Mouse (Mus musculus): Measurements from ENCODE around the gene Tm4sf5.

Tm4sf5 gene

DNA sequence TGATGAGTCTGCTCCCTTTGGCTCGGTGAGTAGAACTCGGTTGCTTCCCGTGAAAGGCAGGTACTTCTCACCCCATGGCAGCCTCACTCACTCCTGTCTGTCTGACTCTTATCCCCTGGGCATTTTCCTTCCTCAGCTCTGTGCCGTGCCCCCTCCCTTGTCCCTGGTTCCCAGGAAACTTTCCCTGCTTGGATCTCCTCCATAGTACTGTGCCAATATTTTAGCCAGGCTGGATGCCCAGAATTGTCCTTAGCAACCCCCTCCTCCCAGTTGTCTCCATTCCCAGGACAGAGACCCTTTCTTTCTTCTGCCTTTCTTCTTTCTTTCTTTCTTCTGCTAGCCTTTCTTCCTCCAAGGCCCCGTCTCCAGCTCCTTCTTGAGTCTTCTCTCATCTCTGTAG lies 36.4 kb downstream of the Tm4sf5 start:
- no peak for DNase-seq (ENCODE audit: low spot score in 2 of 2)

GRCm38 (mm10) chr11:70544496-70544895 lies 39.5 kb downstream of the Tm4sf5 start:
- DNase-seq (ENCODE audit: low spot score in 2 of 2), result no peak

- no peak for DNase-seq (ENCODE audit: low spot score in 2 of 2)
Observed at GRCm38 (mm10) chr11:70551526-70551925, 46.5 kb downstream of the Tm4sf5 start.

DNA sequence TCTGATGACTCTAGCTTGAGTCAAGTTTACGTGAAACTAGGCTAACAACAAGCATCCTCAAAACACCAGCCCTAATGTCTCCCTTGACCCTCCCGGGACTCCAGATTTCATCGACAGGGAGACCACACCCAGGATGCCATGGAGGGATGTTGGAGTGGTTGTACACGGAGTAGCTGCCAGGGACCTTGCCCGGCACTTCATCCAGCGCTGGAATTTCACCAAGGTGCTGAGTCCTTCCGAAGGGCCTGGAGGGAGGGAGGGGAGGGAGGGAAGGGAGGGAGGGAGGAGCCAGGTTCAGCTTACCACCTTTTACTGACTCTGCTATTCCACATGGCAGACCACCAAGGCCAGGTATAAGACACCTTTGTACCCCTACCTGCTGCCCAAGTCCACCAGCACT lies 48.9 kb downstream of the Tm4sf5 start:
- no peak for DNase-seq (ENCODE audit: low spot score in 2 of 2)

- no peak for DNase-seq (ENCODE audit: low spot score in 2 of 2)
Observed at GRCm38 (mm10) chr11:70557545-70557944, 52.5 kb downstream of the Tm4sf5 start.

Measured in right cerebral cortex, adult 2 months (tissue).